Mouse (Mus musculus): Measurements from ENCODE around the gene Gjb3. TPM values are rescaled to one million over a fixed set of nuclear protein-coding genes. Genes with fewer than 3 reads are reported as not detected.

Gene Gjb3
- polyA plus RNA-seq, 2 experiments: 0.03 to 0.14 TPM

DNA sequence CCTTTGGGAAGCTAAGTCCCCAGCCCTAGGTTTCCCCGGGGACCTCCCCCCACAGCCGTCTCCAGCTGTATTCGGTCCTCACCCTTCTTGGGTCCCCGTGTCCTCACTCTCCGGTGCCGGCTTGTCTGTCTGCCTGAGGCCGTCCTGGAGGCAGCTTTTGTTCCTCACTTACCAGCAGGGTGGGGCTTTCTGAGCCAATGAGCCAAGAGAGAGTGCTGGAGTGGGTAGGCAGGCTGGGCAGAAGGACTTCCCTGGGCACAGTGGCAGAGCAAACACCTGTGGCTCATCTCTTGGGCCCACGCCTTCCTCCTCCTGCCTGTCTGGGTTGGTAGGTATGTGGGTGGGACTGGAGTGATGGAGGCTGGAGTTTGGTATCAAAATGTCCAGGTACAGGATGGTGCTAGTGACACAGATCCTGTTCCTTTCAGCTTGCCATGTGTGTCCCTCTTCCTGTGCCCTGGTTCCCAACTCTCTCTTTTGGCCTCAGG lies 23.4 kb upstream of the Gjb3 start, which contains the start of gene Gjb4:
Gjb4 (minus strand) TSS at position 131 of the 488 bp plus-strand sequence.
- ATAC-seq (ENCODE audit: insufficient read depth): no peak
- Histone ChIP-seq H3K27me3 (ENCODE audit: control insufficient read depth, insufficient read depth, low read length) (no peaks in the 10 kb centered on the region), H3K27ac (no peak within 1 kb of the TSS), H3K9ac (replicated peaks) (no peak within 1 kb of the TSS), H3K36me3 (replicated peaks; ENCODE audit: control insufficient read depth, insufficient read depth, low read depth) (no peaks in the 10 kb centered on the region), H3K4me1 (replicated peaks; ENCODE audit: control insufficient read depth in 2 of 2, insufficient read depth in 2 of 2, low read length in 1 of 2) (no peaks in the 10 kb centered on the region), H3K9me3 (ENCODE audit: control insufficient read depth, low read length) (no peaks in the 10 kb centered on the region), H3K4me3 (ENCODE audit: insufficient read depth in 1 of 2, low read depth in 2 of 2, low read length in 2 of 2) (no peak within 1 kb of the TSS), H3K4me2 (ENCODE audit: low read depth) (no peak within 1 kb of the TSS)
- WGBS (ENCODE audit: insufficient replicate concordance): 62% methylated on average over 8 of the region's 8 CpGs
- no peak for DNase-seq (ENCODE audit: low read depth in 3 of 3, low spot score in 3 of 3)
- TF ChIP-seq EP300 (IDR thresholded peaks at IDR 0.05; ENCODE audit: low read depth): no peak
- TF ChIP-seq CTCF (IDR thresholded peaks at IDR 0.05; ENCODE audit: low read depth): no peak

DNA sequence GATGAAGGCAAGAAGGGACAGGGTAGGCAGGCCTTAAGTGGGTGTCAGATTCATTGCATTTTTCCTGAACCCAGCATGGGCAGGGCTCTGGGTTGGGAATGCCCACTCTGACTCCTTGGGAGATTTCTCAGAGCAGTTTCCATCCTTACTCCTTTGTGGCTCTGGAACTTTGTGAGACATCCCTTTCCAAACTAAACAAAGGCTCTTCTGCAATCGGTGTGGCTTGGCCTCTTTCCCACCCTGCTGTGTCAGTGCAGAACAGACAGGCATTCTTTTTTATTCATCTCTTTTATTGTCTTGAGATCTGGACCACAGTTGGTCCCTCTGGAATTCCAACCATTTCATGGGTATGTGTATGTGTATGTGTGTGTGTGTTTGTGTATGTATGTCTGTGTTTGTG lies 21.9 kb upstream of the Gjb3 start:
- no peak overlapping the region for H3K4me2 ChIP-seq (ENCODE audit: low read depth)
- ATAC-seq (ENCODE audit: insufficient read depth) (no peak), DNase-seq (ENCODE audit: low read depth in 3 of 3, low spot score in 3 of 3) (no peak)
- no peak overlapping the region for H3K4me3 ChIP-seq (ENCODE audit: insufficient read depth in 1 of 2, low read depth in 2 of 2, low read length in 2 of 2)
- 55% methylated on average over 1 of the region's 1 CpGs for WGBS (ENCODE audit: insufficient replicate concordance)
- no peaks in the 10 kb centered on the region for H3K27me3 ChIP-seq (ENCODE audit: control insufficient read depth, insufficient read depth, low read length)
- H3K27ac ChIP-seq: no peak overlapping the region
- no peak overlapping the region for H3K9ac ChIP-seq (replicated peaks)
- no peaks in the 10 kb centered on the region for H3K4me1 ChIP-seq (replicated peaks; ENCODE audit: control insufficient read depth in 2 of 2, insufficient read depth in 2 of 2, low read length in 1 of 2)
- H3K36me3 ChIP-seq (replicated peaks; ENCODE audit: control insufficient read depth, insufficient read depth, low read depth): no peaks in the 10 kb centered on the region
- no peaks in the 10 kb centered on the region for H3K9me3 ChIP-seq (ENCODE audit: control insufficient read depth, low read length)
- TF ChIP-seq CTCF (IDR thresholded peaks at IDR 0.05; ENCODE audit: low read depth): no peak
- no peak for TF ChIP-seq EP300 (IDR thresholded peaks at IDR 0.05; ENCODE audit: low read depth)

DNA sequence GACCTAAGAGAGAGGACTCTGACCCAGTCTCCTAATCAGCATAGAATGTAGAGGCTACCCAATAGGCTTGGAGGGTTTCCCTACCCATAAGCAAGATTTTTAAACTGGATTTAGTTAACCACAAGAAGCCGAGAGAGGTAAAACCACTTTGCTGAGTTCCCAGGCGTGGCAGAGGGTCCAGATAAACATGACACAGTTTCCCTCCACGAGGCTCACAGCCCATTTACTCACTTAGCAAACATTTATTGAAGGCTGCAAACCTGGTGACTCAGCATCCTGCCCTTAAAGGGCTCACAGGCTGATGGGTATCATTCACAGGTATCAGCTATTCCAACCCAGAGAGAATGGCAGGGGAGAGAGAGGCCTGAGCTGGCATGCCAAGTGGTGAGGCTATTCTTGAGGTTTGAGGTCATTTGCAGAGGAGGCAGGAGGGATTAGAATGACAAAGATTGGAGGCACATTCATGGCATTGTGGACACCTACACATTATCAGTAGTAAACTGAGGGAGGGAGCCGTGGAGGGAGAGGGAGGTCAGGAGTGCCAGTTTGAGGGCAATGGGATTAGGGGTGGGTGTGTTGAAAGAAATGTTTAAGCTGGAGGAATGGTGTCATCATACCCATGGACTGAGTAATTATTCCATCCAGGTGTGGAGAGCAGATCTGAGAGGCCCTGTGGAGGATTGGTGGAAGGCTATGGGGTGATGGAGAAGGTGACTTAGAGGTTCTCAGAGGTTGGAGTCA lies 19.1 kb upstream of the Gjb3 start:
- Histone ChIP-seq H3K27me3 (ENCODE audit: control insufficient read depth, insufficient read depth, low read length) (no peaks in the 10 kb centered on the region), H3K4me1 (replicated peaks; ENCODE audit: control insufficient read depth in 2 of 2, insufficient read depth in 2 of 2, low read length in 1 of 2) (no peaks in the 10 kb centered on the region)
- TF ChIP-seq EP300 (IDR thresholded peaks at IDR 0.05; ENCODE audit: low read depth) (no peak), CTCF (IDR thresholded peaks at IDR 0.05; ENCODE audit: low read depth) (no peak)

DNA sequence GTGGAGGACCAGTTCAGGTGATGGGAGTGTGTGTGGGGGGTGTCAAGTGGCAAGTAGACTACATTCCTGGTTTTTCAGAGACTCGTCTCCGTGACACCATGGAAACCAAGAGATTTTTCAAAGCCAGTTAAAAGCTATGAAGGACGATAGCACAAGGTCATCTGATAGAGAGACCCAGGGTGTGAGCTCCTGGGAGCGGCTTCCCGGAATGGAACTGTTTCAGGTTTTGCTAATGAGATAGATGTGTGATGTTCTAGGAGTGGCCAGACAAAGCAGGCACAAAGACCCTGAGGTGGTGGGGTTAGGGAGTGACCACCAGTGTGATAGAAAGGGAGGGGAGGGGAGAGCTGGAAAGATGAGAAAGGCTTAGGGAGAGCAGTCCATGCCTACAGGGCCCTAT lies 14.4 kb upstream of the Gjb3 start:
- Histone ChIP-seq H3K9ac (replicated peaks) (no peak overlapping the region), H3K4me1 (replicated peaks; ENCODE audit: control insufficient read depth in 2 of 2, insufficient read depth in 2 of 2, low read length in 1 of 2) (no peaks in the 10 kb centered on the region), H3K27ac (no peak overlapping the region), H3K4me2 (ENCODE audit: low read depth) (no peak overlapping the region), H3K9me3 (ENCODE audit: control insufficient read depth, low read length) (no peaks in the 10 kb centered on the region), H3K36me3 (replicated peaks; ENCODE audit: control insufficient read depth, insufficient read depth, low read depth) (no peaks in the 10 kb centered on the region), H3K27me3 (ENCODE audit: control insufficient read depth, insufficient read depth, low read length) (no peaks in the 10 kb centered on the region), H3K4me3 (ENCODE audit: insufficient read depth in 1 of 2, low read depth in 2 of 2, low read length in 2 of 2) (no peak overlapping the region)
- 67% methylated on average over 5 of the region's 5 CpGs for WGBS (ENCODE audit: insufficient replicate concordance)
- TF ChIP-seq EP300 (IDR thresholded peaks at IDR 0.05; ENCODE audit: low read depth) (no peak), CTCF (IDR thresholded peaks at IDR 0.05; ENCODE audit: low read depth) (no peak)
- ATAC-seq (ENCODE audit: insufficient read depth) (no peak), DNase-seq (ENCODE audit: low read depth in 3 of 3, low spot score in 3 of 3) (no peak)

More for the DNA sequence above, 19.1 kb upstream of the Gjb3 start:
- WGBS (ENCODE audit: insufficient replicate concordance): 25% methylated on average over 4 of the region's 4 CpGs
- Histone ChIP-seq H3K4me2 (ENCODE audit: low read depth) (no peak overlapping the region), H3K27ac (no peak overlapping the region), H3K9ac (replicated peaks) (no peak overlapping the region), H3K4me3 (ENCODE audit: insufficient read depth in 1 of 2, low read depth in 2 of 2, low read length in 2 of 2) (no peak overlapping the region), H3K36me3 (replicated peaks; ENCODE audit: control insufficient read depth, insufficient read depth, low read depth) (no peaks in the 10 kb centered on the region), H3K9me3 (ENCODE audit: control insufficient read depth, low read length) (no peaks in the 10 kb centered on the region)
- DNase-seq (ENCODE audit: low read depth in 3 of 3, low spot score in 3 of 3) (no peak), ATAC-seq (ENCODE audit: insufficient read depth) (no peak)

DNA sequence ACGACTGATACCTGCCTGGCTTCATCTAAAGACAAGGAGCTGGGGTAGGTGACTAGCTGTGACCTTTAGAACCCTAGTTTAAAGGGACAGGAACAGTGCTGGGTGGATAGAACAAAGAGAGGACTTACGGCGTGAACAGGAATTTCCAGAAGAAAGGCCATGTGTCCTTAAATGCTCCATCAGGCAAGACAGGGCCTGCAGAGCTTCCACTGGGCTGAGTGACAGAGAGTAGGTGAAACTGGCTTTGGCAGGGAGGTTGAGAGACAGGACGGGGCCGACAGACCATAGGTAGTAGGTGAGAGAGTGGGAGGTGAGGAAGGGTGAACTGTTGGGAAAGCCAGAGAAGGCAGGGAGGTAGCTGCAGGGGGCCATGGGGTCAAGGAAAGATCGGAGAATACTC lies 10.7 kb upstream of the Gjb3 start:
- no peak overlapping the region for H3K4me3 ChIP-seq (ENCODE audit: insufficient read depth in 1 of 2, low read depth in 2 of 2, low read length in 2 of 2)
- TF ChIP-seq EP300 (IDR thresholded peaks at IDR 0.05; ENCODE audit: low read depth) (no peak), CTCF (IDR thresholded peaks at IDR 0.05; ENCODE audit: low read depth) (no peak)
- no peaks in the 10 kb centered on the region for H3K9me3 ChIP-seq (ENCODE audit: control insufficient read depth, low read length)
- WGBS (ENCODE audit: insufficient replicate concordance): 42% methylated on average over 6 of the region's 6 CpGs
- no peaks in the 10 kb centered on the region for H3K27me3 ChIP-seq (ENCODE audit: control insufficient read depth, insufficient read depth, low read length)
- H3K4me2 ChIP-seq (ENCODE audit: low read depth): no peak overlapping the region
- ATAC-seq (ENCODE audit: insufficient read depth) (no peak), DNase-seq (ENCODE audit: low read depth in 3 of 3, low spot score in 3 of 3) (no peak)
- H3K9ac ChIP-seq (replicated peaks): no peak overlapping the region
- H3K4me1 ChIP-seq (replicated peaks; ENCODE audit: control insufficient read depth in 2 of 2, insufficient read depth in 2 of 2, low read length in 1 of 2): no peaks in the 10 kb centered on the region
- H3K27ac ChIP-seq: no peak overlapping the region
- no peaks in the 10 kb centered on the region for H3K36me3 ChIP-seq (replicated peaks; ENCODE audit: control insufficient read depth, insufficient read depth, low read depth)
